Mouse (Mus musculus) large intestine, adult 2 months (tissue): ENCODE measurements around the gene Marc2. TPM values are rescaled to one million over a fixed set of nuclear protein-coding genes. Genes with fewer than 3 reads are reported as not detected.

ENCODE experiments used
- DNase-seq: peaks from one replicate; pipeline ENCODE4 v3.0.0-alpha.2; 2012; ENCODE audit warnings: low read depth, low spot score
- WGBS: fragments of 180-500 bp; shearing (Covaris S2); methylation state at CpG from one replicate; pipeline ENCODE4 v1.1.7; 2018; 5-methylcytosine and 5-hydroxymethylcytosine counted together
- polyA plus RNA-seq: library from polyadenylated mRNA; depleted of rRNA; stranded (reverse); fragments of >200 nt; gene quantifications from 2 replicates; pipeline ENCODE4 v1.2.3, GENCODE M21; 2012; rRNA removed

The Marc2 gene
- polyA plus RNA-seq, 1 experiment = 148 TPM

DNA sequence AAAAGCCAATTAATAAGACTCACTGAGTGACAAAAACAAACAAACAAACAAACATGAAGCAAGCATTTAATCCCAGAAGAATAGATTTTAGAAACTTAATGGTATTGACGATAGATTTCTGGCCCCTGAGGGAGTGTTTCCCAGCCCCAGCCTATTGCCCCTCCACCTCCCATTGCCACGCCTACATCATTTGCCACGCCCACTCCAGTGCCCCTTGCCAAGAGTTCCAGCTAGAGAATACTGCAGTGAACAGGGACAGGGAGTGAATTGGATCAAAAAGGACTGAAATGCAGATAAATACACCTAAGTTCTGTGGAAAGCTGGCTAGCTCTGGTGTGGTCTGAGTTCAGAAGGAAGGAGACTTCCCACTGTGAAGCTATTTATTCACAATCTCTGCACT lies 82.4 kb downstream of the Marc2 start:
- no peak for DNase-seq
- 35% methylated on average over 3 of the region's 3 CpGs for WGBS

Other genes with a start within 250 kb of the Marc2 start
- 12.0 and 12.1 TPM in 2 replicates for gene Hlx, start 113.8 kb downstream of the Marc2 start, polyA plus RNA-seq
- 0.95 and 1.3 TPM in 2 replicates for gene Marc1, start 35.1 kb downstream of the Marc2 start, polyA plus RNA-seq
- gene C130074G19Rik, start 36.8 kb upstream of the Marc2 start, polyA plus RNA-seq = 22.2 and 27.0 TPM in 2 replicates
- 1.1 and 1.8 TPM in 2 replicates for gene Mark1, start 153.1 kb upstream of the Marc2 start, polyA plus RNA-seq